Mouse (Mus musculus): ENCODE measurements around the gene Dnajc6. TPM values are rescaled to one million over a fixed set of nuclear protein-coding genes. Genes with fewer than 3 reads are reported as not detected.
A peak's percentile ranks its signal among the peaks of the same experiment; 100 is the strongest.

Gene Dnajc6
- polyA plus RNA-seq, 1 experiment from 2014 or later = 1.9 TPM

GRCm38 (mm10) chr4:101621241-101621640 is 124.8 kb downstream of the Dnajc6 start:
- Histone ChIP-seq H3K36me3 (no peaks in the 10 kb centered on the region), H3K4me2 (replicated peaks) (no peak overlapping the region), H3K27ac (no peak overlapping the region), H3K4me1 (replicated peaks) (no peaks in the 10 kb centered on the region), H3K27me3 (replicated peaks) (no peaks in the 10 kb centered on the region), H3K4me3 (replicated peaks) (no peak overlapping the region), H3K9me3 (no peaks in the 10 kb centered on the region), H3K9ac (no peak overlapping the region)
- 89% methylated on average over 5 of the region's 5 CpGs for WGBS
- ATAC-seq = no peak

GRCm38 (mm10) chr4:101625278-101625677 is 128.8 kb downstream of the Dnajc6 start:
- WGBS = 88% methylated on average over 5 of the region's 5 CpGs
- ATAC-seq = no peak
- no peak overlapping the region for H3K27ac ChIP-seq
- no peak overlapping the region for H3K4me2 ChIP-seq (replicated peaks)
- no peaks in the 10 kb centered on the region for H3K27me3 ChIP-seq (replicated peaks)
- no peaks in the 10 kb centered on the region for H3K9me3 ChIP-seq
- no peak overlapping the region for H3K4me3 ChIP-seq (replicated peaks)
- H3K9ac ChIP-seq = no peak overlapping the region
- no peaks in the 10 kb centered on the region for H3K36me3 ChIP-seq
- no peaks in the 10 kb centered on the region for H3K4me1 ChIP-seq (replicated peaks)

GRCm38 (mm10) chr4:101635596-101635995 is 139.1 kb downstream of the Dnajc6 start:
- H3K27ac ChIP-seq = no peak overlapping the region
- H3K9ac ChIP-seq = no peak overlapping the region
- H3K4me1 ChIP-seq (replicated peaks) = no peaks in the 10 kb centered on the region
- H3K4me3 ChIP-seq (replicated peaks) = no peak overlapping the region
- no peaks in the 10 kb centered on the region for H3K27me3 ChIP-seq (replicated peaks)
- H3K9me3 ChIP-seq = no peaks in the 10 kb centered on the region
- no peak for ATAC-seq
- no peaks in the 10 kb centered on the region for H3K36me3 ChIP-seq
- no peak overlapping the region for H3K4me2 ChIP-seq (replicated peaks)
- WGBS = 66% methylated on average over 2 of the region's 2 CpGs

GRCm38 (mm10) chr4:101637472-101637871 is 141.0 kb downstream of the Dnajc6 start:
- H3K4me3 ChIP-seq (replicated peaks) = no peak overlapping the region
- H3K9me3 ChIP-seq = no peaks in the 10 kb centered on the region
- no peak overlapping the region for H3K9ac ChIP-seq
- no peaks in the 10 kb centered on the region for H3K4me1 ChIP-seq (replicated peaks)
- no peak overlapping the region for H3K4me2 ChIP-seq (replicated peaks)
- no peaks in the 10 kb centered on the region for H3K36me3 ChIP-seq
- no peak for ATAC-seq
- no peaks in the 10 kb centered on the region for H3K27me3 ChIP-seq (replicated peaks)
- WGBS = 96% methylated on average over 1 of the region's 1 CpGs
- no peak overlapping the region for H3K27ac ChIP-seq

GRCm38 (mm10) chr4:101640631-101641030 is 144.2 kb downstream of the Dnajc6 start:
- no peak for ATAC-seq
- Histone ChIP-seq H3K4me3 (replicated peaks) (no peak overlapping the region), H3K27me3 (replicated peaks) (no peaks in the 10 kb centered on the region), H3K36me3 (no peaks in the 10 kb centered on the region), H3K27ac (no peak overlapping the region), H3K4me2 (replicated peaks) (no peak overlapping the region), H3K9me3 (no peaks in the 10 kb centered on the region), H3K4me1 (replicated peaks) (no peaks in the 10 kb centered on the region), H3K9ac (no peak overlapping the region)
- 60% methylated on average over 5 of the region's 5 CpGs for WGBS

GRCm38 (mm10) chr4:101642708-101643107 is 146.3 kb downstream of the Dnajc6 start:
- Histone ChIP-seq H3K9me3 (no peaks in the 10 kb centered on the region), H3K36me3 (no peaks in the 10 kb centered on the region), H3K27ac (no peak overlapping the region), H3K27me3 (replicated peaks) (no peaks in the 10 kb centered on the region), H3K9ac (no peak overlapping the region), H3K4me3 (replicated peaks) (no peak overlapping the region), H3K4me2 (replicated peaks) (no peak overlapping the region), H3K4me1 (replicated peaks) (no peaks in the 10 kb centered on the region)
- WGBS = 78% methylated on average over 6 of the region's 6 CpGs
- ATAC-seq = no peak

- no peak overlapping the region for H3K4me3 ChIP-seq (replicated peaks)
- no peak for ATAC-seq
- H3K27me3 ChIP-seq (replicated peaks) = no peaks in the 10 kb centered on the region
- no peaks in the 10 kb centered on the region for H3K36me3 ChIP-seq
- no peak overlapping the region for H3K9ac ChIP-seq
- H3K27ac ChIP-seq = no peak overlapping the region
- WGBS = 70% methylated on average over 4 of the region's 4 CpGs
- no peaks in the 10 kb centered on the region for H3K9me3 ChIP-seq
- no peak overlapping the region for H3K4me2 ChIP-seq (replicated peaks)
- no peaks in the 10 kb centered on the region for H3K4me1 ChIP-seq (replicated peaks)
These were observed 146.8 kb downstream of the Dnajc6 start for GRCm38 (mm10) chr4:101643216-101643615.

GRCm38 (mm10) chr4:101646857-101647195 is 150.4 kb downstream of the Dnajc6 start:
- WGBS = under 1% methylated on average over 8 of the region's 8 CpGs
- H3K27me3 ChIP-seq (replicated peaks) = no peaks in the 10 kb centered on the region
- ATAC-seq = no peak
- peak overlapping the region; percentile 48 for H3K9ac ChIP-seq
- H3K36me3 ChIP-seq = no peaks in the 10 kb centered on the region
- H3K4me1 ChIP-seq (replicated peaks) = 0 out of 2 replicates have a peak, but pooled peaks cover 6% of the 10 kb centered on the region
- H3K9me3 ChIP-seq = no peaks in the 10 kb centered on the region
- peak overlapping the region; percentile 83 for H3K4me3 ChIP-seq (replicated peaks)
- H3K4me2 ChIP-seq (replicated peaks) = peak overlapping the region; percentile 77
- H3K27ac ChIP-seq = peak overlapping the region; percentile 84

GRCm38 (mm10) chr4:101647196-101647905 is 150.9 kb downstream of the Dnajc6 start, which contains the start of gene Leprot:
TSS of gene Leprot (plus strand) at chr4:101647718.
- Histone ChIP-seq H3K9me3 (no peaks in the 10 kb centered on the region), H3K27me3 (replicated peaks) (no peaks in the 10 kb centered on the region), H3K9ac (peak within 1 kb of the TSS; percentile 99), H3K4me1 (replicated peaks) (0 out of 2 replicates have a peak, but pooled peaks cover 6% of the 10 kb centered on the region), H3K4me3 (replicated peaks) (peak within 1 kb of the TSS; percentile 83), H3K36me3 (no peaks in the 10 kb centered on the region), H3K27ac (peak within 1 kb of the TSS; percentile 93), H3K4me2 (replicated peaks) (peak within 1 kb of the TSS; percentile 77)
- peak; percentile 98 for ATAC-seq
- WGBS = under 1% methylated on average over 37 of the region's 39 CpGs

- Histone ChIP-seq H3K36me3 (no peaks in the 10 kb centered on the region), H3K4me2 (replicated peaks) (peak overlapping the region; percentile 65), H3K27me3 (replicated peaks) (no peaks in the 10 kb centered on the region), H3K4me3 (replicated peaks) (peak overlapping the region; percentile 83), H3K9me3 (no peaks in the 10 kb centered on the region), H3K4me1 (replicated peaks) (0 out of 2 replicates have a peak, but pooled peaks cover 6% of the 10 kb centered on the region), H3K27ac (peak overlapping the region; percentile 93), H3K9ac (peak overlapping the region; percentile 99)
- peak; percentile 21; the same call in 1 of the 2 replicates for ATAC-seq
- under 1% methylated on average over 20 of the region's 20 CpGs for WGBS
These were observed 151.7 kb downstream of the Dnajc6 start for GRCm38 (mm10) chr4:101647976-101648642.

GRCm38 (mm10) chr4:101648745-101649144 is 152.3 kb downstream of the Dnajc6 start:
- peak overlapping the region; percentile 65 for H3K4me2 ChIP-seq (replicated peaks)
- H3K27me3 ChIP-seq (replicated peaks) = no peaks in the 10 kb centered on the region
- 54% methylated on average over 1 of the region's 1 CpGs for WGBS
- ATAC-seq = 0 out of 2 replicates have a peak, but pooled peaks have one; percentile 9
- peak overlapping the region; percentile 93 for H3K27ac ChIP-seq
- H3K4me3 ChIP-seq (replicated peaks) = peak overlapping the region; percentile 83
- no peaks in the 10 kb centered on the region for H3K36me3 ChIP-seq
- H3K9me3 ChIP-seq = no peaks in the 10 kb centered on the region
- 0 out of 2 replicates have a peak overlapping the region, but pooled peaks have one; percentile 99 for H3K9ac ChIP-seq
- peaks cover 6% of the 10 kb centered on the region; the same call in 1 of the 2 replicates for H3K4me1 ChIP-seq (replicated peaks)

GRCm38 (mm10) chr4:101650961-101651360 is 154.5 kb downstream of the Dnajc6 start:
- H3K4me1 ChIP-seq (replicated peaks) = peaks cover 6% of the 10 kb centered on the region; the same call in 1 of the 2 replicates
- H3K4me3 ChIP-seq (replicated peaks) = no peak overlapping the region
- H3K9me3 ChIP-seq = no peaks in the 10 kb centered on the region
- no peak overlapping the region for H3K9ac ChIP-seq
- no peak for ATAC-seq
- no peaks in the 10 kb centered on the region for H3K27me3 ChIP-seq (replicated peaks)
- no peaks in the 10 kb centered on the region for H3K36me3 ChIP-seq
- H3K4me2 ChIP-seq (replicated peaks) = no peak overlapping the region
- no peak overlapping the region for H3K27ac ChIP-seq
- 91% methylated on average over 2 of the region's 2 CpGs for WGBS
